Mouse (Mus musculus): ENCODE data around the gene Shank2. TPM values are rescaled to one million over a fixed set of nuclear protein-coding genes. Genes with fewer than 3 reads are reported as not detected.

Shank2 gene
- polyA plus RNA-seq, 1 experiment from 2014 or later = 16.1 TPM

GRCm38 (mm10) chr7:144425953-144426352 is 424.2 kb downstream of the Shank2 start:
- H3K27ac ChIP-seq (ENCODE audit: low read depth, low read length) = no peak overlapping the region

GRCm38 (mm10) chr7:144426594-144426993 is 424.9 kb downstream of the Shank2 start:
- H3K9me3 ChIP-seq (ENCODE audit: control insufficient read depth, low read length) = no peaks in the 10 kb centered on the region
- 88% methylated on average over 3 of the region's 3 CpGs for WGBS
- no peaks in the 10 kb centered on the region for H3K36me3 ChIP-seq (ENCODE audit: control insufficient read depth, insufficient read depth, low read length)
- no peak overlapping the region for H3K27ac ChIP-seq (ENCODE audit: low read depth, low read length)
- no peak overlapping the region for H3K4me3 ChIP-seq (ENCODE audit: low read depth, low read length)
- no peak for ATAC-seq (ENCODE audit: low read depth)
- no peaks in the 10 kb centered on the region for H3K27me3 ChIP-seq (ENCODE audit: control insufficient read depth, insufficient read depth, low read length)
- H3K4me2 ChIP-seq (ENCODE audit: low read depth, low read length) = no peak overlapping the region
- H3K4me1 ChIP-seq (ENCODE audit: control insufficient read depth, insufficient read depth, low read length) = no peaks in the 10 kb centered on the region
- H3K9ac ChIP-seq (replicated peaks; ENCODE audit: low read depth, low read length) = no peak overlapping the region

More at GRCm38 (mm10) chr7:144425953-144426352, 424.2 kb downstream of the Shank2 start:
- Histone ChIP-seq H3K4me1 (ENCODE audit: control insufficient read depth, insufficient read depth, low read length) (no peaks in the 10 kb centered on the region), H3K9ac (replicated peaks; ENCODE audit: low read depth, low read length) (no peak overlapping the region), H3K27me3 (ENCODE audit: control insufficient read depth, insufficient read depth, low read length) (no peaks in the 10 kb centered on the region), H3K4me2 (ENCODE audit: low read depth, low read length) (no peak overlapping the region), H3K9me3 (ENCODE audit: control insufficient read depth, low read length) (no peaks in the 10 kb centered on the region), H3K36me3 (ENCODE audit: control insufficient read depth, insufficient read depth, low read length) (no peaks in the 10 kb centered on the region), H3K4me3 (ENCODE audit: low read depth, low read length) (no peak overlapping the region)
- no peak; the same call in 1 of the 2 replicates for ATAC-seq (ENCODE audit: low read depth)
- WGBS = 9% methylated on average over 8 of the region's 8 CpGs

- Histone ChIP-seq H3K9me3 (ENCODE audit: control insufficient read depth, low read length) (no peaks in the 10 kb centered on the region), H3K9ac (replicated peaks; ENCODE audit: low read depth, low read length) (no peak overlapping the region), H3K36me3 (ENCODE audit: control insufficient read depth, insufficient read depth, low read length) (no peaks in the 10 kb centered on the region), H3K27me3 (ENCODE audit: control insufficient read depth, insufficient read depth, low read length) (no peaks in the 10 kb centered on the region), H3K4me2 (ENCODE audit: low read depth, low read length) (no peak overlapping the region), H3K4me3 (ENCODE audit: low read depth, low read length) (no peak overlapping the region), H3K4me1 (ENCODE audit: control insufficient read depth, insufficient read depth, low read length) (no peaks in the 10 kb centered on the region), H3K27ac (ENCODE audit: low read depth, low read length) (no peak overlapping the region)
- no peak for ATAC-seq (ENCODE audit: low read depth)
- WGBS = 92% methylated on average over 3 of the region's 3 CpGs
Observed at GRCm38 (mm10) chr7:144427460-144427859, 425.7 kb downstream of the Shank2 start.

GRCm38 (mm10) chr7:144432920-144433319 is 431.2 kb downstream of the Shank2 start:
- Histone ChIP-seq H3K9me3 (ENCODE audit: control insufficient read depth, low read length) (no peaks in the 10 kb centered on the region), H3K36me3 (ENCODE audit: control insufficient read depth, insufficient read depth, low read length) (peaks cover 16% of the 10 kb centered on the region), H3K4me2 (ENCODE audit: low read depth, low read length) (no peak overlapping the region), H3K9ac (replicated peaks; ENCODE audit: low read depth, low read length) (no peak overlapping the region), H3K27me3 (ENCODE audit: control insufficient read depth, insufficient read depth, low read length) (no peaks in the 10 kb centered on the region), H3K27ac (ENCODE audit: low read depth, low read length) (no peak overlapping the region), H3K4me3 (ENCODE audit: low read depth, low read length) (no peak overlapping the region), H3K4me1 (ENCODE audit: control insufficient read depth, insufficient read depth, low read length) (no peaks in the 10 kb centered on the region)
- no peak for ATAC-seq (ENCODE audit: low read depth)
- WGBS = 86% methylated on average over 2 of the region's 2 CpGs

GRCm38 (mm10) chr7:144438811-144439210 is 437.1 kb downstream of the Shank2 start:
- Histone ChIP-seq H3K9me3 (ENCODE audit: control insufficient read depth, low read length) (no peaks in the 10 kb centered on the region), H3K36me3 (ENCODE audit: control insufficient read depth, insufficient read depth, low read length) (peaks cover 56% of the 10 kb centered on the region), H3K27me3 (ENCODE audit: control insufficient read depth, insufficient read depth, low read length) (no peaks in the 10 kb centered on the region), H3K27ac (ENCODE audit: low read depth, low read length) (no peak overlapping the region), H3K9ac (replicated peaks; ENCODE audit: low read depth, low read length) (no peak overlapping the region), H3K4me3 (ENCODE audit: low read depth, low read length) (no peak overlapping the region), H3K4me1 (ENCODE audit: control insufficient read depth, insufficient read depth, low read length) (no peaks in the 10 kb centered on the region), H3K4me2 (ENCODE audit: low read depth, low read length) (no peak overlapping the region)
- WGBS = 97% methylated on average over 7 of the region's 7 CpGs
- no peak for ATAC-seq (ENCODE audit: low read depth)

- Histone ChIP-seq H3K9me3 (ENCODE audit: control insufficient read depth, low read length) (no peaks in the 10 kb centered on the region), H3K4me2 (ENCODE audit: low read depth, low read length) (no peak overlapping the region), H3K27ac (ENCODE audit: low read depth, low read length) (no peak overlapping the region), H3K27me3 (ENCODE audit: control insufficient read depth, insufficient read depth, low read length) (no peaks in the 10 kb centered on the region), H3K9ac (replicated peaks; ENCODE audit: low read depth, low read length) (no peak overlapping the region), H3K36me3 (ENCODE audit: control insufficient read depth, insufficient read depth, low read length) (peaks cover 70% of the 10 kb centered on the region), H3K4me1 (ENCODE audit: control insufficient read depth, insufficient read depth, low read length) (no peaks in the 10 kb centered on the region), H3K4me3 (ENCODE audit: low read depth, low read length) (no peak overlapping the region)
- WGBS = 95% methylated on average over 11 of the region's 11 CpGs
- ATAC-seq (ENCODE audit: low read depth) = no peak
Observed at GRCm38 (mm10) chr7:144441466-144441865, 439.7 kb downstream of the Shank2 start.

GRCm38 (mm10) chr7:144441976-144442375 is 440.2 kb downstream of the Shank2 start:
- Histone ChIP-seq H3K4me1 (ENCODE audit: control insufficient read depth, insufficient read depth, low read length) (no peaks in the 10 kb centered on the region), H3K4me2 (ENCODE audit: low read depth, low read length) (no peak overlapping the region), H3K4me3 (ENCODE audit: low read depth, low read length) (no peak overlapping the region), H3K27me3 (ENCODE audit: control insufficient read depth, insufficient read depth, low read length) (no peaks in the 10 kb centered on the region), H3K36me3 (ENCODE audit: control insufficient read depth, insufficient read depth, low read length) (peaks cover 72% of the 10 kb centered on the region), H3K9me3 (ENCODE audit: control insufficient read depth, low read length) (no peaks in the 10 kb centered on the region), H3K27ac (ENCODE audit: low read depth, low read length) (no peak overlapping the region), H3K9ac (replicated peaks; ENCODE audit: low read depth, low read length) (no peak overlapping the region)
- no peak for ATAC-seq (ENCODE audit: low read depth)
- 93% methylated on average over 4 of the region's 4 CpGs for WGBS

- H3K4me1 ChIP-seq (ENCODE audit: control insufficient read depth, insufficient read depth, low read length) = no peaks in the 10 kb centered on the region
- peaks cover 58% of the 10 kb centered on the region for H3K36me3 ChIP-seq (ENCODE audit: control insufficient read depth, insufficient read depth, low read length)
- H3K9me3 ChIP-seq (ENCODE audit: control insufficient read depth, low read length) = no peaks in the 10 kb centered on the region
- H3K27ac ChIP-seq (ENCODE audit: low read depth, low read length) = no peak overlapping the region
- H3K4me3 ChIP-seq (ENCODE audit: low read depth, low read length) = no peak overlapping the region
- no peak overlapping the region for H3K4me2 ChIP-seq (ENCODE audit: low read depth, low read length)
- 85% methylated on average over 7 of the region's 7 CpGs for WGBS
- H3K9ac ChIP-seq (replicated peaks; ENCODE audit: low read depth, low read length) = no peak overlapping the region
- no peaks in the 10 kb centered on the region for H3K27me3 ChIP-seq (ENCODE audit: control insufficient read depth, insufficient read depth, low read length)
- ATAC-seq (ENCODE audit: low read depth) = no peak
Observed at GRCm38 (mm10) chr7:144444788-144445187, 443.1 kb downstream of the Shank2 start.

GRCm38 (mm10) chr7:144447146-144447545 is 445.4 kb downstream of the Shank2 start:
- no peak overlapping the region for H3K27ac ChIP-seq (ENCODE audit: low read depth, low read length)
- no peak overlapping the region for H3K4me2 ChIP-seq (ENCODE audit: low read depth, low read length)
- no peak overlapping the region for H3K4me3 ChIP-seq (ENCODE audit: low read depth, low read length)
- no peaks in the 10 kb centered on the region for H3K27me3 ChIP-seq (ENCODE audit: control insufficient read depth, insufficient read depth, low read length)
- no peak for ATAC-seq (ENCODE audit: low read depth)
- H3K4me1 ChIP-seq (ENCODE audit: control insufficient read depth, insufficient read depth, low read length) = no peaks in the 10 kb centered on the region
- no peak overlapping the region for H3K9ac ChIP-seq (replicated peaks; ENCODE audit: low read depth, low read length)
- WGBS = 86% methylated on average over 3 of the region's 3 CpGs
- peaks cover 52% of the 10 kb centered on the region for H3K36me3 ChIP-seq (ENCODE audit: control insufficient read depth, insufficient read depth, low read length)
- no peaks in the 10 kb centered on the region for H3K9me3 ChIP-seq (ENCODE audit: control insufficient read depth, low read length)
